Mouse (Mus musculus) neural tube, embryonic 11.5 days (tissue): Measurements from ENCODE around the gene Dip2b. TPM values are rescaled to one million over a fixed set of nuclear protein-coding genes. Genes with fewer than 3 reads are reported as not detected.

Experiments used
- ATAC-seq: fragments of 200-750 bp; cut with Nextera tagmentation; 2 replicates; pipeline ENCODE4 v1.8.0; 2017; ENCODE audit warnings: moderate number of reproducible peaks, mild to moderate bottlenecking, moderate TSS enrichment, moderate library complexity; ENCODE audit not compliant: insufficient read depth, low FRiP score, low TSS enrichment
- DNase-seq: peaks from one replicate; pipeline ENCODE4 v3.0.0-alpha.2; 2015; ENCODE audit warnings: low spot score
- H3K27ac ChIP-seq: fragments of 300-500 bp; sonication (generic); 2 replicates; pipeline ENCODE4 v1.5.1; 2014; ENCODE audit warnings: low read depth, mild to moderate bottlenecking, low read length
- H3K27me3 ChIP-seq: fragments of 300-500 bp; sonication (generic); 2 replicates; pipeline ENCODE4 v1.6.1; 2014; ENCODE audit warnings: mild to moderate bottlenecking, low read length, mixed read lengths; ENCODE audit not compliant: control insufficient read depth, insufficient read depth
- H3K36me3 ChIP-seq: fragments of 300-500 bp; sonication (generic); 2 replicates; pipeline ENCODE4 v1.6.1; 2014; ENCODE audit warnings: mild to moderate bottlenecking, low read length, moderate library complexity, mixed read lengths; ENCODE audit not compliant: control insufficient read depth, insufficient read depth
- H3K4me1 ChIP-seq: fragments of 300-500 bp; sonication (generic); 2 replicates; pipeline ENCODE4 v1.6.1; 2014; ENCODE audit warnings: low read length, mixed read lengths; ENCODE audit not compliant: control insufficient read depth, insufficient read depth
- H3K4me2 ChIP-seq: fragments of 300-500 bp; sonication (generic); 2 replicates; pipeline ENCODE4 v1.6.1; 2014; ENCODE audit warnings: low read depth, mild to moderate bottlenecking, moderate library complexity
- H3K4me3 ChIP-seq: fragments of 300-500 bp; sonication (generic); 2 replicates; pipeline ENCODE4 v1.5.1; 2014; ENCODE audit warnings: low read depth, low read length
- H3K9ac ChIP-seq: fragments of 300-500 bp; sonication (generic); 2 replicates; pipeline ENCODE4 v1.6.1; 2014; ENCODE audit warnings: mild to moderate bottlenecking, low read length
- H3K9me3 ChIP-seq: fragments of 300-500 bp; sonication (generic); 2 replicates; pipeline ENCODE4 v1.6.1; 2016; ENCODE audit warnings: low read length; ENCODE audit not compliant: control insufficient read depth
- WGBS: fragments of 180-500 bp; shearing (Covaris S2); extraction: QIAGEN DNeasy Blood & Tissue Kit; methylation state at CpG from one replicate; pipeline ENCODE4 v1.1.7; 2014; 5-methylcytosine and 5-hydroxymethylcytosine counted together
- polyA plus RNA-seq: library from polyadenylated mRNA; unstranded; fragments of >200 nt; fragmentation: Nextera tagmentation; extraction: Ambion mirVana; gene quantifications from 2 replicates; pipeline ENCODE4 v1.2.1, GENCODE M21; 2014

The Dip2b gene
- polyA plus RNA-seq, 1 experiment from 2014 or later: 27.9 TPM

DNA sequence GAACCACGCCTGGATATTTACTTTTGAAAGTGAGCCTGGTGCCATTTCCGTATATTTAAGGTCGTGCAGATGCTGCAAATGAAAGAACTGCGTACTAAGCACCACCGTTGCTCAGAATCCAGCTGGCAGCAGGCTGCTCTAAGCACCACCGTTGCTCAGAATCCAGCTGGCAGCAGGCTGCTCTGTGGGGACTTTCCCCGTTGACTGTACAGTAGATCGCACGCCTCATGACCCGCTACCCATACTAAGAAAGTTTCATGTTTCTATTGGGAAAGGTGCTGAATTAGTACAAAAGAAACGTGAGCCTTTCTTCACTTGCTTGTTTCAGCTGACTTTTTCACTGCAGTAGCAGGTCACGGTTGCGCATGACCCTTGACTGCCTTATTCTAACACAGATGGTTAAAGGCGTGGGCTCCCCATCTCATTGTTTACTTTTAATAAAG lies 150.5 kb downstream of the Dip2b start:
- WGBS: 84% methylated on average over 14 of the region's 14 CpGs
- Histone ChIP-seq H3K9ac (no peak overlapping the region), H3K4me2 (no peak overlapping the region), H3K9me3 (no peaks in the 10 kb centered on the region), H3K27me3 (no peaks in the 10 kb centered on the region), H3K4me3 (no peak overlapping the region), H3K4me1 (no peaks in the 10 kb centered on the region), H3K27ac (no peak overlapping the region), H3K36me3 (peaks cover 29% of the 10 kb centered on the region)
- ATAC-seq: no peak
- DNase-seq: no peak

DNA sequence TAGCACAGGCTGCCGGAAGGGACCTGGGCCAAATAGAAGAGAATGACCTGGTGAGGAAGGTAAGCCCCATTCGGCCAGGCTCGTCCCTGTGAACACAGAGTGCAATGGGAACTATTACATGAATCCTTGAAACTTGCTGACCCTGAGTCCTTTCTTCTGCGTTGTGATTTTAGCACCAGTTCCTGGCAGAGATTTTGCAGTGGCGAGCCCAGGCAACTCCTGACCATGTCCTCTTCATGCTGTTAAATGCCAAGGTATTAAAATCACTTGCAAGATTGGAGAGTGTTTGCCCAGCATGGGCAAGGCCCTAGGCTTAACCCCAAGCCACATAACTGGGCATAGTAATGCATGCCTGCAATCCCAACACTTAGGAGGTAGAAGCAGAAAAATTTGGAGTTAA lies 151.6 kb downstream of the Dip2b start:
- Histone ChIP-seq H3K4me2 (no peak overlapping the region), H3K9ac (no peak overlapping the region), H3K9me3 (no peaks in the 10 kb centered on the region), H3K4me1 (no peaks in the 10 kb centered on the region), H3K27me3 (no peaks in the 10 kb centered on the region), H3K4me3 (no peak overlapping the region), H3K27ac (no peak overlapping the region), H3K36me3 (peaks cover 24% of the 10 kb centered on the region)
- WGBS: 96% methylated on average over 5 of the region's 5 CpGs
- DNase-seq: no peak
- no peak for ATAC-seq

DNA sequence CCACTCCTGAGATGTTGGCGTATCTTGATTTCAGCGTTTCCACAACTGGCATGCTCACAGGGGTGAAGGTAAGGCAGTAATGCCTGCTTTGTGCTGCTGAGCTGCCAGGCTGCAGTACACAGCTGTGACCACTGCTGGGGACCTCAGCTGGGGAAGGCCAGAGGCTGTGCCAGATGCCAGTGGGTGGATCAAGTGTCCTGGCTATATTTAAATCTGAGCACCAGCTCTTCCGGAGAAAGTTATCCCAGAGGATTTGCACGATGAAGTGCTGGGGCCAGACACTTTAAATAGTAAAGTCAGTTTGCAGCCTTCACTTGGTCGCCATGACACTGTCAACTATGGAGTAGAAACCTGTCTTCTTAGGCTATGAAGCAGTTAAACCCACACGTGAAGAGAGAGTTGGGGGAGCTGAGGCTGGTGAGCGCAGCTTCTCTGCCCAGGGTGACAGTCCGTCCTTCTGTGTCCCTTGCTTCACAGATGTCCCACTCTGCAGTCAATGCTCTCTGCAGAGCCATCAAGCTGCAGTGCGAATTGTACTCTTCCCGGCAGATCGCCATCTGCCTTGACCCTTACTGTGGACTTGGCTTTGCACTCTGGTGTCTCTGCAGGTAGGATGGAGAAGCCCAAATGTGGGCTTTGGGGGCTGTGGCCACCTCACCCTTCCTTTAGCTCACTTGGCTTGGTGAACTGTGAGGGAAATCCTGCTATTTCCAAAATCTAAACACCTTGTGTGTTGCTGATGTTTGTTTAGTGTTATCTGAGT lies 160.7 kb downstream of the Dip2b start:
- Histone ChIP-seq H3K27ac (no peak overlapping the region), H3K4me3 (no peak overlapping the region), H3K27me3 (no peaks in the 10 kb centered on the region), H3K36me3 (peaks cover 18% of the 10 kb centered on the region), H3K9ac (no peak overlapping the region), H3K4me1 (no peaks in the 10 kb centered on the region), H3K9me3 (no peaks in the 10 kb centered on the region), H3K4me2 (no peak overlapping the region)
- 88% methylated on average over 11 of the region's 11 CpGs for WGBS
- ATAC-seq: no peak
- DNase-seq: no peak

DNA sequence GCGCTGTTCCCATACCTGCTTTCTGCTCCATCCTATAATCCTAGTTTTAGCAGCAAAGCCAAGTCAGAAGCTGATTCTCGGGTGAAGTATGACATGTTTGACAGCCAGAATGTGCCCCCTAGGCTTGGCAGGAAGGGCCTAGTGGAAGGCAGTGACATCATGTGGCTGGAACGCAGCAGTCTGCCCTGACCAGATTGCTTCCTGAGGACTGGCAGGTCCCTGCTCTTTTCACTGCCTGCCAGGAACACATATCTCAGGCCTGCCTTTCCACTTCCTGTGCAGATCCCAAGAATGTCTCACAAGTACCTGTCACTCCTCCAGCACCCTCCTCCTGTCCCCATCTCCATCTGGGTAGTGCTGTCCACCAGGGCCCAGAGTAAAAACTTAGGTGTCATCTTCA lies 161.3 kb downstream of the Dip2b start:
- ATAC-seq (no peak), DNase-seq (no peak)
- Histone ChIP-seq H3K36me3 (peaks cover 18% of the 10 kb centered on the region), H3K9ac (no peak overlapping the region), H3K27me3 (no peaks in the 10 kb centered on the region), H3K4me1 (no peaks in the 10 kb centered on the region), H3K4me2 (no peak overlapping the region), H3K4me3 (no peak overlapping the region), H3K27ac (no peak overlapping the region), H3K9me3 (no peaks in the 10 kb centered on the region)
- 84% methylated on average over 3 of the region's 3 CpGs for WGBS

DNA sequence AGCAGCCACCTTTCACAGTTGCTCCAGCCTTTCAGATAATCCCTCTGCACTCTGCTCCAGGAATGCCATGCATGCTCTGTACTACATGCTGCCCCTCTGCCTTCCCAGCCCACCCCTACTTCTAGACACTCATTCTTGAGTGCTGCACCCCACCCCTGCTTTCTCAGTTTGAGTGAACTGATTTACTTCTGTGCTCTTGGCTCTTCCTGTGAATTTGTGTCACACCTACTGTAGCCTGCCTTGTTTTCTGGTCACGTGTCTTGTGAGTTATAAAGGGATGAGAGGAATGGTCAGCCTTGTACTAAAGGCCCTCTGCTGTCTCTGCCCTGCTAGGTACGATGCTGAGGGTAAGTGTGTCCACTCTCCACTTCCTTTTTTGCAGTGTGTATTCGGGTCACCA lies 163.3 kb downstream of the Dip2b start:
- 96% methylated on average over 3 of the region's 3 CpGs for WGBS
- peaks cover 17% of the 10 kb centered on the region for H3K36me3 ChIP-seq
- no peaks in the 10 kb centered on the region for H3K27me3 ChIP-seq

DNA sequence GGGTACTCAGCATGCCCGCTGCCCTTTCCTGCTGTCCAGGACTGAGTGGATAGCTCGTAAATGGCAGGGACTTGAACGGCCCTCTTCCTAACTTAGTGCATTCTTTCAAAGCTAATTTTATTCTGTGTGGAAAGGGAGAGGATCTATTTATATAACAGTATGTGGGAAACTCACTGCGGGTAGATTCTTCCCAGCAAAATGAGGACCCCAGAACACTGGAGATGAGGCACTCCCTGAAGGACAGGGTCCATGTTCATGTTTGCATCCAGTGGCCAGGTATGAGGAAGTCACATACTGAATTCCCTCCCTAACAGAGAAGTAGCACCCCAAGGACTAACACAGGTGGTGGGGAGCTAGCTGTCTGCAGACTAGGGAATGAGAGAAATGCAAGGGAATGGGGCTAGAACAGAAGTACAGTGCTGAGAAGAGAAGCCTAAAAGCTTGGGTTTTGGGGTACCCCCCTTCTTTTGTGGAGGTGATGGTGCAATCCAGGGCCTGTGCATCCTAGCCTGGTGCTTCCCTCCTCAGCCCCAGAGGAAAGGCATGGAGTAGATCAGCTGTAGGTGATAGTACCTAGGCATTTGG lies 164.1 kb downstream of the Dip2b start:
- peaks cover 19% of the 10 kb centered on the region for H3K36me3 ChIP-seq
- H3K27ac ChIP-seq: no peak overlapping the region
- no peak overlapping the region for H3K9ac ChIP-seq

More for the DNA sequence above, 163.3 kb downstream of the Dip2b start:
- no peak for DNase-seq
- Histone ChIP-seq H3K27ac (no peak overlapping the region), H3K4me1 (no peaks in the 10 kb centered on the region), H3K9ac (no peak overlapping the region), H3K4me2 (no peak overlapping the region), H3K9me3 (no peaks in the 10 kb centered on the region), H3K4me3 (no peak overlapping the region)
- no peak for ATAC-seq

DNA sequence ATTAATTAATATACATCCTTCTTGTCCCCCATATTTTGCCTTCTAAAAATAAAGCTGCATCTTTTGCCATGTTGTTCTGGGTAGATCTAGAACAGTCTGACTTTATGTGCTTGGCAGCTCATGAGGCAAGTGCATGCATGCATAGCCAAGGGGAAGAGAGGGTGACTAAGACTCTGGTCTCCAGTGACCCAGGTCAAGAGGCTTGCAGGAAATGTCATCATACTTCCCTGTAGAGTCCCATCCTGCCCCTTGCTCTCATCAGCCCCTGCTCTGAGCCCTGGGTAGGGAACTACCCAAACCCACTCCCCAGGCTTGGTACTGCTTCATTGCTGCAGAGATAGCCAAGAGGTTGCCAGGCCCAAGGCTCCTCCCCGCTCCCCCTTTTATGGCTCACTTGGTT lies 166.1 kb downstream of the Dip2b start:
- WGBS: 81% methylated on average over 1 of the region's 1 CpGs

More for the DNA sequence above, 164.1 kb downstream of the Dip2b start:
- ATAC-seq (no peak), DNase-seq (no peak)
- H3K9me3 ChIP-seq: no peaks in the 10 kb centered on the region
- no peaks in the 10 kb centered on the region for H3K27me3 ChIP-seq
- H3K4me2 ChIP-seq: no peak overlapping the region
- no peaks in the 10 kb centered on the region for H3K4me1 ChIP-seq
- WGBS: 89% methylated on average over 4 of the region's 4 CpGs
- H3K4me3 ChIP-seq: no peak overlapping the region

DNA sequence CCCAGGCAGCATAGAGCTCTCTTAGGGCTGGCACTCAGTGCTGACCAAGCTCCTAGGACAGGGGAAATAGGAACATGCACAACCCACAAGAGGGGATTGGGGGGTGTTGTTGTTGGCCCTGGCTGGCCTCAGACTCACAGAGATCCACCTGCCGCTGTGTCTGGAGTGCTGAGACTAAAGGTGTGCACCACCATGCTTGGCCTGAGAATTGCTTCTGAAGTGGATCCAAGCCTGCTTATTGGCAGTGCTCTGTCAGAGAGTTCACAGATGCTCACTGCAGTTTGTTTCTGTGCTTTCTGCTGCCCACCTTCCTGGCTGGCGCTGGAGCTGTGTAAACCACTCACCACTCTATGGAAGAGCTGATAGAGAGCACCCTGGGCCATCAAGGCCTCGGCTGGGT lies 171.5 kb downstream of the Dip2b start:
- no peaks in the 10 kb centered on the region for H3K27me3 ChIP-seq
- no peak overlapping the region for H3K4me3 ChIP-seq
- H3K9me3 ChIP-seq: no peaks in the 10 kb centered on the region
- DNase-seq (no peak), ATAC-seq (no peak)
- WGBS: 96% methylated on average over 3 of the region's 3 CpGs
- no peaks in the 10 kb centered on the region for H3K4me1 ChIP-seq
- no peak overlapping the region for H3K9ac ChIP-seq
- H3K27ac ChIP-seq: no peak overlapping the region
- peaks cover 30% of the 10 kb centered on the region for H3K36me3 ChIP-seq
- no peak overlapping the region for H3K4me2 ChIP-seq

More for the DNA sequence above, 166.1 kb downstream of the Dip2b start:
- ATAC-seq: no peak
- Histone ChIP-seq H3K4me2 (no peak overlapping the region), H3K27me3 (no peaks in the 10 kb centered on the region), H3K9me3 (no peaks in the 10 kb centered on the region), H3K4me3 (no peak overlapping the region), H3K36me3 (peaks cover 18% of the 10 kb centered on the region), H3K27ac (no peak overlapping the region), H3K9ac (no peak overlapping the region), H3K4me1 (no peaks in the 10 kb centered on the region)
- no peak for DNase-seq

DNA sequence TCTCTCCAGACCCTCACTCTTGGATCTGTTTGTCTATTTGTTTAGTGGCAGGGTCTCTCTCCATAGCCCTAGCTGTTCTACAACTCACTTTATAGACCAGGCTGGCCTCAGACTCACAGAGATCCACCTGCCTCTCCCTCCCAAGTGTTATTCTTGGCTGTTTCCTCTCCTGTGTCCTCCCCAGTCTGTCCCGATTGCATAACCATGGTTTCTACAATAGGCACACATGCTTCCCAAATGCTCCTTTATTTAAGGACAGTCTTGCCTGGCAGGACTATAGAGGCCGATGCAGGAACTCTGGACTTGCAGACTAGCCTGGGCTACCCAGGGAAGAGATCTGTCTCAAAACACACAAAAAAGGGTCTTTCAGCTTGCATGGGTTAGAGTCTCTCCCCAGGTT lies 174.9 kb downstream of the Dip2b start:
- WGBS: 98% methylated on average over 2 of the region's 2 CpGs
- peaks cover 31% of the 10 kb centered on the region for H3K36me3 ChIP-seq
- ATAC-seq: no peak

More for the DNA sequence above, 174.9 kb downstream of the Dip2b start:
- Histone ChIP-seq H3K4me2 (no peak overlapping the region), H3K27ac (no peak overlapping the region), H3K9me3 (no peaks in the 10 kb centered on the region), H3K4me3 (no peak overlapping the region), H3K9ac (no peak overlapping the region), H3K27me3 (no peaks in the 10 kb centered on the region), H3K4me1 (no peaks in the 10 kb centered on the region)
- no peak for DNase-seq
